Mouse (Mus musculus): ENCODE results near the gene Tmtc2. TPM values are rescaled to one million over a fixed set of nuclear protein-coding genes. Genes with fewer than 3 reads are reported as not detected.
"Not testable (repeated sequence)": the region's sequence is repeated elsewhere in the genome, so short reads cannot be mapped to it uniquely, and the experiment has no call there.

Gene Tmtc2
- polyA plus RNA-seq, 1 experiment from 2014 or later, result 6.9 TPM

DNA sequence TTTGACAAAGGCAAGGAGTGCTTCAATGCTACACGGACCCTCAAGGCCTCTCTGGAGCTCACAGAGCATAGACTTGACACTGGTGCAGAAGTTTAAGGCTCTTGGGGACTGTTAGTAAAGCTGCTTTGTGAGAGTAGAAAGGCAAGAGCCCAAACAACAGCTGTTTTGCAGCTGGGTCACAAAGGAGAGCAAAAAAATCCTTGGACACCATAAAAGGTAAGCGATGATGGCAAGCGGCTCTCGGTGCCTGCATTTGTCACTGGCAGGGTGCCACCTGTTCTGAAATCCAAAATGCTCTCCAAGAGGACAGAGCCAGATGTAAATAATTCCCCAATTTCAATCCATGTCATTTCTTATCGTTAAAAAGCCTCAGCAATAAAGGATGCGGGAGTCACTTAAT lies 290.1 kb downstream of the Tmtc2 start:
- Histone ChIP-seq H3K4me2 (no peak overlapping the region), H3K9ac (no peak overlapping the region), H3K9me3 (ENCODE audit: low read depth, low read length) (no peaks in the 10 kb centered on the region), H3K4me1 (ENCODE audit: insufficient read depth) (peaks cover 7% of the 10 kb centered on the region; the same call in 1 of the 2 replicates), H3K36me3 (ENCODE audit: insufficient read depth) (no peaks in the 10 kb centered on the region), H3K27me3 (ENCODE audit: insufficient read depth, low read length) (no peaks in the 10 kb centered on the region), H3K4me3 (ENCODE audit: low read depth, low read length) (no peak overlapping the region), H3K27ac (ENCODE audit: low read depth) (peak overlapping the region; percentile 55; the same call in 1 of the 2 replicates)
- DNase-seq, result peak; percentile 70
- no peak for TF ChIP-seq CTCF (IDR thresholded peaks at IDR 0.05; ENCODE audit: low read depth)
- WGBS, result 35% methylated on average over 6 of the region's 6 CpGs
- ATAC-seq (ENCODE audit: insufficient read depth), result peak; percentile 56; the same call in 1 of the 2 replicates

DNA sequence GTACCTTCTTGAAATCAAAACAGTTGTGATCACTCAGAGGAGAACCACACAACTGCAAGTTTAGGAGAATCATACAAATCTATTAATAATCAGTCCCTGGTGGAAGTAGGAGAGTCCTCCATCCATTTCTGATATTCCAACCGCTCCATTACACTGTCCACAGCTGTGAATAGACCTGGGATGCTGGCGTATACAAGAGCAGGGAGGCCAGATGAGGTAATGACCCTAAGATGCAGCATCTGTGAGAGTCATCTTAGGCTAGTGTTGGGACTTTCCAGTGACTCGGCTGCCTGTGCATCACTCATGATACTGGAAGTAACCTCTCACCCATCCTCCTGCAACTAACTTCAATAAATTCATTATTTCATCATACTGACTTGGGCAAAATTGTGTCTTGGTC lies 293.3 kb downstream of the Tmtc2 start:
- DNase-seq (no peak), ATAC-seq (ENCODE audit: insufficient read depth) (no peak)
- no peaks in the 10 kb centered on the region for H3K9me3 ChIP-seq (ENCODE audit: low read depth, low read length)
- no peak overlapping the region for H3K4me2 ChIP-seq
- no peaks in the 10 kb centered on the region for H3K36me3 ChIP-seq (ENCODE audit: insufficient read depth)
- no peak overlapping the region for H3K4me3 ChIP-seq (ENCODE audit: low read depth, low read length)
- 82% methylated on average over 3 of the region's 3 CpGs for WGBS
- H3K27ac ChIP-seq (ENCODE audit: low read depth), result no peak overlapping the region
- H3K9ac ChIP-seq, result no peak overlapping the region
- H3K27me3 ChIP-seq (ENCODE audit: insufficient read depth, low read length), result no peaks in the 10 kb centered on the region
- TF ChIP-seq CTCF (IDR thresholded peaks at IDR 0.05; ENCODE audit: low read depth), result no peak
- H3K4me1 ChIP-seq (ENCODE audit: insufficient read depth), result 0 out of 2 replicates have a peak, but pooled peaks cover 2% of the 10 kb centered on the region

DNA sequence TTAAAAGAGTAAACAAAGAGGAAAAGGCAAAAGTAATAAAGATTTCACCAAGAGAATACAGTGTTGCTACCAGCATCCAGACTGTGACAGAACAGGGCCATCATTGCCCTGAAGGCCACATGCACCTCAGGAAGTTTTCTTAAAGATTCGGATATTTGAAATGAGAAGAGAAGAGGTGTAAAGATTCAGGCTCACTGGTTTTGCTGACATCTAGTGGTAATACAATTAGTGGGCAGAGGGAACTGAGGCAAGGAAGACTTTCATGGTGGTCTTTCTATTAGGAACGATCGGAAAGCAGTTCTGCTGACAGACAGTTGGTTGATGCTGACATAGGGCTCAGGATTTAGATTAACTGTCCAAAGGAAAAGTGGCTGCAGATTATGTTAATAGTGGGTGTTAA lies 314.2 kb downstream of the Tmtc2 start:
- no peaks in the 10 kb centered on the region for H3K27me3 ChIP-seq (ENCODE audit: insufficient read depth, low read length)
- H3K9ac ChIP-seq, result no peak overlapping the region
- TF ChIP-seq CTCF (IDR thresholded peaks at IDR 0.05; ENCODE audit: low read depth), result peak; percentile 33; the same call in 1 of the 2 replicates
- H3K4me3 ChIP-seq (ENCODE audit: low read depth, low read length), result no peak overlapping the region
- ATAC-seq (ENCODE audit: insufficient read depth) (no peak), DNase-seq (peak; percentile 11)
- H3K4me1 ChIP-seq (ENCODE audit: insufficient read depth), result no peaks in the 10 kb centered on the region
- H3K9me3 ChIP-seq (ENCODE audit: low read depth, low read length), result no peaks in the 10 kb centered on the region
- no peak overlapping the region for H3K4me2 ChIP-seq
- H3K27ac ChIP-seq (ENCODE audit: low read depth), result no peak overlapping the region
- no peaks in the 10 kb centered on the region for H3K36me3 ChIP-seq (ENCODE audit: insufficient read depth)
- WGBS, result 52% methylated on average over 3 of the region's 3 CpGs

DNA sequence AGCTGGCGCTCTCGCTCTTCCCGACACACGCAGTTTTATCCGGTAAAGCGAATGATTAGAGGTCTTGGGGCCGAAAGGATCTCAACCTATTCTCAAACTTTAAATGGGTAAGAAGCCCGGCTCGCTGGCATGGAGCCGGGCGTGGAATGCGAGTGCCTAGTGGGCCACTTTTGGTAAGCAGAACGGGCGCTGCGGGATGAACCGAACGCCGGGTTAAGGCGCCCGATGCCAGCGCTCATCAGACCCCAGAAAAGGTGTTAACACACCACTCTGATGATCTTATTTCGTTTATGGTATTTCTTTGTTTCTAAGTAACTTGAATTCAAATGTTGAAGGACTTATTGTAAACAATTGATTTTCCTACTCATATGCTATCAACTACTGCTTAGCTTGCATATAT lies 336.0 kb downstream of the Tmtc2 start:
- H3K4me2 ChIP-seq; H3K9me3 ChIP-seq (ENCODE audit: low read depth, low read length); H3K27ac ChIP-seq (ENCODE audit: low read depth); H3K9ac ChIP-seq; ATAC-seq (ENCODE audit: insufficient read depth); H3K27me3 ChIP-seq (ENCODE audit: insufficient read depth, low read length); H3K4me1 ChIP-seq (ENCODE audit: insufficient read depth); H3K4me3 ChIP-seq (ENCODE audit: low read depth, low read length); H3K36me3 ChIP-seq (ENCODE audit: insufficient read depth): not testable (repeated sequence)
- WGBS, result 93% methylated on average over 22 of the region's 22 CpGs
- DNase-seq, result peak; percentile 25

DNA sequence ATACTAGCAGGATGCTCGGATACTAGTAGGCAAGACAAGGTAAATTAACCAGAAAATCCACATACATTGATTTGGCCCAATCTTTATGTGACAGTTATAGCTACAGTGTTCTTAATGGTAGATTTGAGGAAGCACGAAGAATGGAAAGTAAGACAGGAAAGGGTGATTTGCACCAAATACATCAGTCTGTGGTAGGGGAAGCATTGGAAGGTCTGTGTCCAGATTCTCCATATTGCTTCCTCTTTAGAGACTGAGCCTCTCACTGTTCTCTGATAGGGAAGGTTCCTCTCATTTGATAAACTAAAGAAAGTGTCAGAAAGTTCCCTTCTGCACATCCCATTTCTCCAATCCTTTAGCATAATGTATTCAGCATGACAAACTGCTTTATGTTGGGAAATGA lies 341.4 kb downstream of the Tmtc2 start:
- Histone ChIP-seq H3K36me3 (ENCODE audit: insufficient read depth) (no peaks in the 10 kb centered on the region), H3K4me3 (ENCODE audit: low read depth, low read length) (no peak overlapping the region), H3K9me3 (ENCODE audit: low read depth, low read length) (no peaks in the 10 kb centered on the region), H3K27me3 (ENCODE audit: insufficient read depth, low read length) (no peaks in the 10 kb centered on the region), H3K9ac (no peak overlapping the region), H3K4me2 (no peak overlapping the region), H3K27ac (ENCODE audit: low read depth) (no peak overlapping the region), H3K4me1 (ENCODE audit: insufficient read depth) (no peaks in the 10 kb centered on the region)
- no peak for TF ChIP-seq CTCF (IDR thresholded peaks at IDR 0.05; ENCODE audit: low read depth)
- no peak for DNase-seq
- 86% methylated on average over 2 of the region's 2 CpGs for WGBS
- ATAC-seq (ENCODE audit: insufficient read depth), result no peak

DNA sequence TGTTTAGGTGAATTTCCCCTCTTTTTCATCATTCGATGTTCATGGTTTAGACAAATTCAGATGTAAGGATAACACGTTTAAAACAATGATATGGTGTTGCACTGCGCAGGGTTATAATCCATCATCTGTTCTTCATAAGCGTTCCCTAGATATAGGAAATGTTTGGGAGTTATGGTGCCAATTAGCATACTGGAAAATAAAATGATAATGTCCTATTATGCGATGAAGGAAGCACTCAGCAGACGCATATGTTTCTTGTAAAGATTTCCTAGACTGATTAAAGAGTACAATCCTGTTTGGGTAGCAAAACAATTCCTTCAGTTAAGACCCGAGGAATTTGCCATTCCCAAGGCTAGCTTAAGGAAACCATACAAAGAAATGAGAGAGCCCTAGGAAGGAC lies 343.8 kb downstream of the Tmtc2 start:
- TF ChIP-seq CTCF (IDR thresholded peaks at IDR 0.05; ENCODE audit: low read depth), result no peak
- no peak for DNase-seq
- no peaks in the 10 kb centered on the region for H3K27me3 ChIP-seq (ENCODE audit: insufficient read depth, low read length)
- H3K27ac ChIP-seq (ENCODE audit: low read depth), result no peak overlapping the region
- 77% methylated on average over 7 of the region's 7 CpGs for WGBS
- no peak overlapping the region for H3K4me2 ChIP-seq
- H3K9ac ChIP-seq, result no peak overlapping the region
- H3K9me3 ChIP-seq (ENCODE audit: low read depth, low read length), result no peaks in the 10 kb centered on the region
- no peak overlapping the region for H3K4me3 ChIP-seq (ENCODE audit: low read depth, low read length)
- H3K36me3 ChIP-seq (ENCODE audit: insufficient read depth), result no peaks in the 10 kb centered on the region
- no peaks in the 10 kb centered on the region for H3K4me1 ChIP-seq (ENCODE audit: insufficient read depth)
- ATAC-seq (ENCODE audit: insufficient read depth), result no peak

DNA sequence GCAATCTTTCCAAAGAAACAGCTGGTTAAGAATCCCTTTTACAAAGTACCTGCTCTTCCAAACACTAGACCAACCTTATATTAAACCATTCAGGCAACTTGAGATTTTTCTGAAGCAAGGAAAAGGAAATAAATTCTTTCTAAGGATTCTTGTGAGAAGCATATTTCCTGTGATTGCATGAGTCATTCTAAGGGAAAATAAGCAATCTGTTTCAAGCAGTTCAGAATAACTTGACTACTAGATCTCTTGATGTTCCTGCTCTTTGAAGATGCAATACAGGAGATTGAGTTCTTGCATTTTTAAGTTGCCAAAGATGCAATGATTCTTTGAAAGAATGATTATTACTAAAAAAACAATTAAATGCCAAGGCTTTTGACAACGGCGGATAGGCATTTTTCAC lies 345.6 kb downstream of the Tmtc2 start:
- H3K9me3 ChIP-seq (ENCODE audit: low read depth, low read length), result no peaks in the 10 kb centered on the region
- DNase-seq (no peak), ATAC-seq (ENCODE audit: insufficient read depth) (no peak)
- no peak overlapping the region for H3K27ac ChIP-seq (ENCODE audit: low read depth)
- TF ChIP-seq CTCF (IDR thresholded peaks at IDR 0.05; ENCODE audit: low read depth), result no peak
- H3K4me1 ChIP-seq (ENCODE audit: insufficient read depth), result no peaks in the 10 kb centered on the region
- no peaks in the 10 kb centered on the region for H3K27me3 ChIP-seq (ENCODE audit: insufficient read depth, low read length)
- H3K36me3 ChIP-seq (ENCODE audit: insufficient read depth), result no peaks in the 10 kb centered on the region
- H3K9ac ChIP-seq, result no peak overlapping the region
- H3K4me3 ChIP-seq (ENCODE audit: low read depth, low read length), result no peak overlapping the region
- no peak overlapping the region for H3K4me2 ChIP-seq
- WGBS, result 72% methylated on average over 2 of the region's 2 CpGs

DNA sequence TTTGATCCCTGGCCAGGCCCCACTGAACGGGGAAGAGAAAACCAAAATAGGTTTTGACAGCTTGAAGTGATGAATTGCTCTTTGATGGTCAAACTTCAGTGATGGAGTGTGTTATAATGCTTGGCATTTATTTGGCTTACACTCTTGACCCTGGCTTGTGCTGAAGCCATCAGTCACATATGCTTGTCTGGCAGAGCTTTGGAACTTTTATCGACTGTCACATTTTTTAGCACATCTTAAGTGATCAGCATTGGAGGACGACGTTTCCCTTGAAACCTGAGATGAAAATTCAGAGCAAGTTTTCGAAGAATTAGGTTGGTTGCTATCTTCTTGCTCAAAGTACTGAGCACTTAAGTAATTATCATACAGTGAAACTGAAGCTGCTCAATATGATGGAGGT lies 346.6 kb downstream of the Tmtc2 start:
- Histone ChIP-seq H3K9ac (no peak overlapping the region), H3K9me3 (ENCODE audit: low read depth, low read length) (no peaks in the 10 kb centered on the region), H3K4me2 (no peak overlapping the region), H3K4me1 (ENCODE audit: insufficient read depth) (no peaks in the 10 kb centered on the region), H3K36me3 (ENCODE audit: insufficient read depth) (no peaks in the 10 kb centered on the region), H3K27ac (ENCODE audit: low read depth) (no peak overlapping the region), H3K4me3 (ENCODE audit: low read depth, low read length) (no peak overlapping the region), H3K27me3 (ENCODE audit: insufficient read depth, low read length) (no peaks in the 10 kb centered on the region)
- 13% methylated on average over 5 of the region's 5 CpGs for WGBS
- no peak for TF ChIP-seq CTCF (IDR thresholded peaks at IDR 0.05; ENCODE audit: low read depth)
- peak; percentile 18 for DNase-seq
- peak; percentile 38; the same call in 1 of the 2 replicates for ATAC-seq (ENCODE audit: insufficient read depth)
